Mouse (Mus musculus): ENCODE results near the gene Pcdh7.

The Pcdh7 gene

GRCm38 (mm10) chr5:57788775-57789509, 71.2 kb downstream of the Pcdh7 start:
- no peak for ATAC-seq (ENCODE audit: insufficient number of reproducible peaks, low FRiP score, low TSS enrichment)

GRCm38 (mm10) chr5:57796337-57796736, 78.6 kb downstream of the Pcdh7 start:
- no peak for ATAC-seq (ENCODE audit: insufficient number of reproducible peaks, low FRiP score, low TSS enrichment)

- no peak for ATAC-seq (ENCODE audit: insufficient number of reproducible peaks, low FRiP score, low TSS enrichment)
Observed at GRCm38 (mm10) chr5:57797951-57798670, 80.3 kb downstream of the Pcdh7 start.

GRCm38 (mm10) chr5:57803108-57803507, 85.3 kb downstream of the Pcdh7 start:
- no peak for ATAC-seq (ENCODE audit: insufficient number of reproducible peaks, low FRiP score, low TSS enrichment)

GRCm38 (mm10) chr5:57803890-57804289, 86.1 kb downstream of the Pcdh7 start:
- no peak for ATAC-seq (ENCODE audit: insufficient number of reproducible peaks, low FRiP score, low TSS enrichment)

- ATAC-seq (ENCODE audit: insufficient number of reproducible peaks, low FRiP score, low TSS enrichment), result no peak
Observed at GRCm38 (mm10) chr5:57807350-57807749, 89.6 kb downstream of the Pcdh7 start.

GRCm38 (mm10) chr5:57810641-57811040, 92.9 kb downstream of the Pcdh7 start:
- ATAC-seq (ENCODE audit: insufficient number of reproducible peaks, low FRiP score, low TSS enrichment), result no peak

- no peak for ATAC-seq (ENCODE audit: insufficient number of reproducible peaks, low FRiP score, low TSS enrichment)
Observed at GRCm38 (mm10) chr5:57815964-57816589, 98.3 kb downstream of the Pcdh7 start.

GRCm38 (mm10) chr5:57819788-57820187, 102.0 kb downstream of the Pcdh7 start:
- ATAC-seq (ENCODE audit: insufficient number of reproducible peaks, low FRiP score, low TSS enrichment), result no peak

GRCm38 (mm10) chr5:57821099-57821498, 103.3 kb downstream of the Pcdh7 start:
- ATAC-seq (ENCODE audit: insufficient number of reproducible peaks, low FRiP score, low TSS enrichment), result no peak

GRCm38 (mm10) chr5:57828437-57828836, 110.7 kb downstream of the Pcdh7 start:
- ATAC-seq (ENCODE audit: insufficient number of reproducible peaks, low FRiP score, low TSS enrichment), result no peak

- no peak for ATAC-seq (ENCODE audit: insufficient number of reproducible peaks, low FRiP score, low TSS enrichment)
Observed at GRCm38 (mm10) chr5:57837150-57837549, 119.4 kb downstream of the Pcdh7 start.

GRCm38 (mm10) chr5:57841357-57842119, 123.8 kb downstream of the Pcdh7 start:
- ATAC-seq (ENCODE audit: insufficient number of reproducible peaks, low FRiP score, low TSS enrichment), result no peak

GRCm38 (mm10) chr5:57847500-57847899, 129.7 kb downstream of the Pcdh7 start:
- ATAC-seq (ENCODE audit: insufficient number of reproducible peaks, low FRiP score, low TSS enrichment), result no peak

GRCm38 (mm10) chr5:57850111-57850510, 132.3 kb downstream of the Pcdh7 start:
- no peak for ATAC-seq (ENCODE audit: insufficient number of reproducible peaks, low FRiP score, low TSS enrichment)

- no peak for ATAC-seq (ENCODE audit: insufficient number of reproducible peaks, low FRiP score, low TSS enrichment)
Observed at GRCm38 (mm10) chr5:57857316-57857715, 139.5 kb downstream of the Pcdh7 start.

GRCm38 (mm10) chr5:57864254-57864653, 146.5 kb downstream of the Pcdh7 start:
- ATAC-seq (ENCODE audit: insufficient number of reproducible peaks, low FRiP score, low TSS enrichment), result no peak

- no peak for ATAC-seq (ENCODE audit: insufficient number of reproducible peaks, low FRiP score, low TSS enrichment)
Observed at GRCm38 (mm10) chr5:57865256-57865655, 147.5 kb downstream of the Pcdh7 start.

- ATAC-seq (ENCODE audit: insufficient number of reproducible peaks, low FRiP score, low TSS enrichment), result no peak
Observed at GRCm38 (mm10) chr5:57866097-57866496, 148.3 kb downstream of the Pcdh7 start.

GRCm38 (mm10) chr5:57867906-57868305, 150.1 kb downstream of the Pcdh7 start:
- no peak for ATAC-seq (ENCODE audit: insufficient number of reproducible peaks, low FRiP score, low TSS enrichment)

GRCm38 (mm10) chr5:57868702-57869101, 150.9 kb downstream of the Pcdh7 start:
- ATAC-seq (ENCODE audit: insufficient number of reproducible peaks, low FRiP score, low TSS enrichment), result no peak

Data from cerebellum, adult (tissue).